Mouse (Mus musculus) embryo, embryonic 11.5 days (tissue): ENCODE measurements at regions not wholly inside any gene's neighbourhood (a gene's known extent, or its start where the extent isn't known, plus 50 kb on each side); places are given as distances from the start of the nearest gene placed in this dataset.
"Not testable (repeated sequence)": the region's sequence is repeated elsewhere in the genome, so short reads cannot be mapped to it uniquely, and the experiment has no call there.

ENCODE experiments used
- DNase-seq: peaks from one replicate; pipeline ENCODE4 v3.0.0-alpha.2; 2012; ENCODE audit warnings: low read depth, low spot score

GRCm38 (mm10) chr10:118046831-118047230 is 94.8 kb upstream of the Mdm1 start:
- no peak for DNase-seq

DNA sequence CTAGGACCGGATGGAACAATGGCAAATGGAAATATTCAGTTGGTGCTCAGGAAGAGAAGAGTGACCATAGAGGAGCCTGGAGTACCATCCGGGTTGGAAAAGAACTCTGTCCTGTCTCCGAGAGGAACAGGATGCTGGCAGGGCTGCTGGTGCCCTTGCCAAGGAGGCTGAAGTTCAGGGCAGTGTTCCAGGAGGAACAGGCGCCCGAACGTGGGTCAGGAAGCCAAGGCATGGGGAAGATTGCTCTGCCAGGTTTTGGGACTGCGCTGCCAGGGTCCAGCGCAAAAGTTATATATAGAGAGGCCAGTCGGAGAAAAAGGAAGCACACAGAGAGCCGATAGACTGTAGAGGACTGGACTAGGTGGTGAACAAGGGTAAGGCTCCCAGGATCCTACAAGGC is 92.3 kb upstream of the Mdm1 start:
- no peak for DNase-seq

DNA sequence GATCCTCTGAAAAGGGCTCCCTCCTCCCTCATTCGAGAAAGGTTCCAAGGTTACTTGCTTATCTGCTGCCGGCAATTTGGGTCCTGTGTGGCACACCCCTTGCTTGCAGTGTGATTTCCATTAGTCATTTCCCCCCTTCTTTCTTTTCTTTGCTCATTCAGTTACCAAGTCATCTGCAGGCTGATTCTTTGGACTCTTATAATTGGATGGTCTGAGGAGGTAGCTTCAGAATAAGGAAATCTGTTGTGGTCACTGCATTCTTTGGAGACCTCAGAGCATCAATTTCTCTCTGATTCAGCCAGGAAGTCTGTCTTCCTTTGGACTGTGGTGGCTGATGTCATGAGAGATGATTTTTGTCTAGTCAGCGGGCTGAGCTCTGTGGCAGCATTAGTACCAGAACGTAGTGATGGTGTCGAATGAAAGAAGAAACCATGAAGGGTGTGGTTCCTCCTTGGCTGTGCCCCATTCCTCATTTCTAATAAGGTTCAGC is 91.4 kb upstream of the Mdm1 start:
- DNase-seq = no peak

DNA sequence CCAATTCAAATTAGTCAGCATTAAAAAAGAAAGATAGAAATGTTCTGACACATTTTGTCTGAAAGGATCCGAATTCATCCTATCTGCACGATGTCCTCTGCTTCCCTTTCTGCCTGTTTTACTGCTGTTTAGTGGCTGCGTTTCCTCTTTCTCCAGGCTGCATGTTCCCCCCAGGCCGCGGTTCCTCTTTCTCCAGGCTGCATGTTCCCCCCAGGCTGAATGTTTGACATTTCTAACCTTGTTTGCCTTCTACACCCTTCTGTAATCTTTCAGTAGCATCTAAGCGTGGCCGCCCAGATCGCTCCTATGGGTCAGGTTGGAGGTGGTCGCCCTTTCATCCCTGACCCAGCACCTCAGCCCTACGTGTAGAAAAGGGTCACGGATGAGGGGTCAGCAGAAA is 89.6 kb upstream of the Mdm1 start:
- no peak for DNase-seq

- DNase-seq = no peak
Measured at GRCm38 (mm10) chr10:118052477-118052876, 89.1 kb upstream of the Mdm1 start.

- DNase-seq = no peak
Measured at GRCm38 (mm10) chr10:118053037-118053436, 88.6 kb upstream of the Mdm1 start.

DNA sequence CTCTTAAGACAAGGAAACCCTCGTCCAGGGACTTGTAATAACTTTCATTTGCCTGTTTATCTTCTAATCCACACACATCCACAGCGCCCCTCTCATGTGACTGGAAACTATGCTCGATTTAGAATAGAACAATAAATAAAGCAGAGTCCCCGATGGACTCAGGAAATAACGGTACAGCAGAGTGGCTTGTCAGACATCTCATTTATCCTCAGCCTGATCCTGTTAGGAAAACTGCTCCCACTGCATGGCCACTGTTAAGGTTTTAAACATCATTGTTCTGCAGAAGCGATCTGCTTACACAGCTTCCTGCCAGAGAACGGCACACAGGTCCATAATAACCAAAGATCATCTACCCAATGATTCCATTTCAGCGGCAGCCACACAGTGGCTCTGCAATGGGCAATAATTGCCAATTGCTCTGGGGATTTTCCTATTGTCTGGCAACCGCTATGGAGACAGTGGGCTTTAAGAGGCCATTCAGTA is 84.8 kb upstream of the Mdm1 start:
- no peak for DNase-seq

DNA sequence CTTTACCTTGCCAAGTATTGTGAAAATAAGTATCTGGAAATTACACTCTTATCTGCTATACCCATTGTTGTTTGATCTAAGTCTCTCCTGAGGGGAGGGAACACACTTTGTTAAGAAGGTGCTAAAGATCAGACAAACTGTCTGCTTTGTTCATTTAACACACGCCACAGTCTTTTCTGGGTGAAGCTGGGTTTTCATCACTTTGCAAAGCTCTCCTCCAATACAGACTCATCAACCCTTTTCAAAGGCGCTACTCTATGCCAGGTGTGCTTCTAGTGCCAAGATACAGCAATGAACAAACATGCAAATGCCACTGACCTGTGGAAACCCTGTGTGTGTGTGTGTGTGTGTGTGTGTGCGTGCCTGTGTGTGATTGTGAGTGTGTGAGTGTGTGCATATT is 84.1 kb upstream of the Mdm1 start:
- no peak for DNase-seq

- DNase-seq = no peak
Measured at GRCm38 (mm10) chr10:118064816-118065216, 76.8 kb upstream of the Mdm1 start.

DNA sequence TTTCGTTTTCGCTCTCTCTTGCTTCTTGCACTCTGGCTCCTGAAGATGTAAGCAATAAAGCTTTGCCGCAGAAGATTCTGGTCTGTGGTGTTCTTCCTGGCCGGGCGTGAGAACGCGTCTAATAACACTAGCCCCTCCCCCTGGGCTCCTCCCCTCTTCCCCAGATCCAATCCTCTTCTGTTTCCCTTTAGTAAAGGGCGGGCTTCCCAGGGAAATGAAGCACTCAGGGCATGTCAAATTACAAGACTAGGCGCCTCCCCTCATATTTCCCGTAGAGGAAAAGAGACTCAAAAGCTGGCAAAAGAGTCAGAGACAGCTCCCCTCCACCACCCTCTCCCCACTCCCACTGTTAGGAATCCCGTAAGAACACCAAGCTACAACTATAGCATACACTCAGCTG is 65.3 kb upstream of the Mdm1 start:
- not testable (repeated sequence) for DNase-seq

- DNase-seq = no peak
Measured at GRCm38 (mm10) chr10:118081636-118082166, 59.9 kb upstream of the Mdm1 start.

- no peak for DNase-seq
Measured at GRCm38 (mm10) chr10:118083035-118083720, 58.4 kb upstream of the Mdm1 start.

DNA sequence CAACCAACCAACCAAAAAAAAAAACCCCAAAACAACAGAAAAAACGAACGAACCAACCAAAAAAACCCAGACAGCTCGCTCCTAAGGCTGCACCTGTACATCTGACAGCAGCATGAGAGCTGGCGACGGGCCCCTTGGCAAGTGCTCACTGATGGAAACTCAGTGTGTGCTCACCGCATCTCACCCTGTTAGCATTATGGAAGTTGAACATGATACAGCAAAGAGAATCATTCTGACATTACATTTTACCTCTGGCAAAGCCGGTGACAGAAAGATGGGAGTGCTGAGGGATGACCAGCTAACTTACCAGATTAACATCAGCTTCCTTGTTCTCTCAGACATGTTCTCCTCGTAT is 57.9 kb upstream of the Mdm1 start:
- no peak for DNase-seq

GRCm38 (mm10) chr10:118085046-118085983 is 56.3 kb upstream of the Mdm1 start:
- DNase-seq = no peak

- DNase-seq = no peak
Measured at GRCm38 (mm10) chr10:118087570-118088340, 53.9 kb upstream of the Mdm1 start.

GRCm38 (mm10) chr10:118088499-118088898 is 53.1 kb upstream of the Mdm1 start:
- no peak for DNase-seq

DNA sequence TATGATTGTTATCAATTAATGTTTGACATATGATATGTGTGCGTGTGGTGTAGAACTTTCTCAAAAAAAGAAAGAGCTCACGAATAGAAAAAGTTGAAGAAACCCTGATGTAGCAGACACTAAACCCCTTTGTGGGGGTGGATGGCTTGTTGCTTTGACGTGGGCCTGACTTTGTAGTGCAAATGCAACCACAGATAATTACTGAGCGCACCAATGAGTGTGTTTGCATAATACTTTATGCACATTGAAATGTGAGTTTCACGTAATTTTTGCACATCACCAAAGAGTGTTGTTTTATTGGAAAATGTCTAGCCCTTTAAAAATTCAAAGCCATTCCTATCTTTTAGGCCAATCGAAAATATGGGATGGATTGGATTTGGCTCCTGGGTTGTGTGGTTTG is 51.7 kb upstream of the Mdm1 start:
- DNase-seq = no peak

DNA sequence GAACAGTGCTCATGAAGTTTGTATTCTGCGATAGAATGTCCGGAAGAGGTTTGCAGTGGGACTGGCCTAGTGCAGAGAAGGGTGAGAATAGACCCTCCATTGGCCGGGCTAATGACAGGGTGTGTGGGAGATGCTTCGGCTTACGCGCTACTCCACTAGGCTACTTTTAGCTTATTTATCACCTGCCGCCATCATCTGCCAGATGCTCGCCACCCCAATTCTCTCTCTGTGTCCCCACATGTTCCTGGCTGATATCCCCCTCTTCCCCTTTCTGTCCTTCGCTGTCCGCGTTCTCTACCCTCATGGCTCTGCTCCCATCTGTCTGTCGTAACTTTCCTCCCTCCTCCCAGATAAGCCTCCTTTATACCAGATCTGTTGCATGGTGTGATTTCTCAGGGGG is 50.1 kb upstream of the Mdm1 start:
- DNase-seq = no peak
